14 mouse cellular contexts compared by ENCODE assay signal in genomic region chr1:144248923-144249322, GRCm38 (mm10). TPM values are rescaled to one million over a fixed set of nuclear protein-coding genes. Genes with fewer than 3 reads are reported as not detected.
DNase-seq lines count a peak whose midpoint lies in the region; ATAC-seq lines count a peak whose summit lies in the region.
"Had no signal": no experiment of that assay in that cellular context is flagged by ENCODE, and none has a peak within 500 bp of the region (broad histone marks: within the 10 kb centered on the region; RNA-seq: fewer than 3 reads in every experiment).

Gene Rgs1, minus strand, starts transcription at chr1:144249242.

- peak; percentile 99 for ATAC-seq in megakaryocyte progenitor cell, adult 5-6 weeks (replicated peaks; ENCODE audit: poor library complexity)
- ATAC-seq in erythroid progenitor cell, adult 5-6 weeks (replicated peaks; ENCODE audit: low FRiP score, poor library complexity, severe bottlenecking), result no peak

- H3K36me3 ChIP-seq in midbrain, embryonic 10.5 days, result no peaks in the 10 kb centered on the region
- H3K36me3 ChIP-seq: heart, embryonic 13.5 days; liver, embryonic 15.5 days; neural tube, embryonic 12.5 days had no signal

- DNase-seq in heart, adult 8-10 months (ENCODE audit: low spot score), result peak; percentile 11
- DNase-seq in heart, adult 9 months (ENCODE audit: low spot score in 2 of 2), result no peak
- no peak for DNase-seq in urinary bladder, adult 2 months (ENCODE audit: low spot score)
- DNase-seq in urinary bladder, postnatal 4 days (ENCODE audit: low spot score in 2 of 2), result no peak
- no peak for DNase-seq in c-Kit-positive CD71-positive TER-119-positive erythroid progenitor cells, embryonic 14.5 days (ENCODE audit: low spot score)
- DNase-seq in midbrain, embryonic 10.5 days (ENCODE audit: low spot score), result no peak
- DNase-seq: cerebellum, adult 9-10 months had no signal

- no peaks in the 10 kb centered on the region for H3K27me3 ChIP-seq in midbrain, embryonic 10.5 days (ENCODE audit: low read depth, poor library complexity, severe bottlenecking)
- H3K27me3 ChIP-seq: heart, embryonic 13.5 days; liver, embryonic 15.5 days; neural tube, embryonic 12.5 days had no signal

- WGBS in midbrain, embryonic 10.5 days, result 90% methylated on average over 9 of the region's 9 CpGs

- no peaks in the 10 kb centered on the region for H3K4me1 ChIP-seq in midbrain, embryonic 10.5 days
- H3K4me1 ChIP-seq: heart, embryonic 13.5 days; liver, embryonic 15.5 days; neural tube, embryonic 12.5 days had no signal

- no peak within 1 kb of the TSS for H3K4me3 ChIP-seq in midbrain, embryonic 10.5 days
- H3K4me3 ChIP-seq: heart, embryonic 13.5 days; liver, embryonic 15.5 days; neural tube, embryonic 12.5 days had no signal

- H3K27ac ChIP-seq in midbrain, embryonic 10.5 days (replicated peaks), result no peak within 1 kb of the TSS
- H3K27ac ChIP-seq: heart, embryonic 13.5 days; liver, embryonic 15.5 days; neural tube, embryonic 12.5 days had no signal

- no peaks in the 10 kb centered on the region for H3K9me3 ChIP-seq in midbrain, embryonic 10.5 days (replicated peaks)
- H3K9me3 ChIP-seq: heart, embryonic 13.5 days; liver, embryonic 15.5 days; neural tube, embryonic 12.5 days had no signal

RNA-seq across cellular contexts. Expression of gene Rgs1, which starts in this region (rescaled TPM):
- total RNA-seq in heart, adult 8-10 months (2022), result under 1 TPM in 2 of 4 experiments, not detected in 2; 0.37 to 0.78 TPM
- polyA plus RNA-seq in urinary bladder, adult 2 months (2012; rRNA removed), result 4.4 and 15.0 TPM in 2 replicates
- 17.1 and 27.9 TPM in 2 replicates for total RNA-seq in megakaryocyte progenitor cell, adult 5-6 weeks (2015)
- 41.7 and 52.1 TPM in 2 replicates for total RNA-seq in megakaryocyte progenitor cell, adult 5-6 weeks (2017)
- 3.6 and 12.2 TPM in 2 replicates for total RNA-seq in erythroid progenitor cell, adult 5-6 weeks (2015; ENCODE audit: low replicate concordance)
- 5.8 and 7.2 TPM in 2 replicates for total RNA-seq in erythroid progenitor cell, adult 5-6 weeks (2017; ENCODE audit: low replicate concordance)
- not detected in 2 replicates for polyA plus RNA-seq in midbrain, embryonic 10.5 days (2016; fragmentation: Nextera tagmentation; extraction: Ambion mirVana)
- total RNA-seq: left cerebral cortex, adult 18-20 months had no signal
- polyA plus RNA-seq: heart, embryonic 13.5 days; intestine, embryonic 14.5 days; neural tube, embryonic 12.5 days had no signal

Comparison
In these comparisons a context has a peak if more than half of its experiments do, and no peak if none do; other contexts are left out.
1. Peak in DNase-seq in heart, adult 8-10 months; RNA of the gene not detected or under 1 TPM.